Mouse (Mus musculus): ENCODE measurements around the gene Lrrc72.
"Not testable (repeated sequence)": the region's sequence is repeated elsewhere in the genome, so short reads cannot be mapped to it uniquely, and the experiment has no call there.

Lrrc72 gene

DNA sequence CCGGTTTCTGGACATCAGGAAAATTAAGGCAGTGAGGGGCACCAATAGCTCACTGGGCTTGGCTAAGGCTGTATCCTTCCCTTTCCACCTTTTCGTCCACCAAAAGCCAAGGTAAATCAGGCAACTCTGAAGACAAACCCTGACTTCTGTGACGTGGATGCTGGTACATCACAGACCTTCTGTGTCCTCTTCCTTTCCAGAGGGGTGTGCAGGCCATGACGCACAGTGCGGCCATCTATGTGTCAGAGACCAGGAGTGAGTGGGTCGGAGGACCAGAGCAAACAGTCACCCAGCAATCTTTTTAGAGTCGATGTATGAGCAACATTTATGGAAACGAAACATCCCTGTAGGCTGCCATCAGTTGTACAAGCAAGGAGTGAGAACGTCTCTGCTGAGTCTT lies at the start of gene Lrrc72:
Gene Lrrc72, minus strand, starts transcription at position 101 of the 400 bp plus-strand sequence.
- no peak for DNase-seq (ENCODE audit: extremely low read depth, insufficient read length, low spot score)

DNA sequence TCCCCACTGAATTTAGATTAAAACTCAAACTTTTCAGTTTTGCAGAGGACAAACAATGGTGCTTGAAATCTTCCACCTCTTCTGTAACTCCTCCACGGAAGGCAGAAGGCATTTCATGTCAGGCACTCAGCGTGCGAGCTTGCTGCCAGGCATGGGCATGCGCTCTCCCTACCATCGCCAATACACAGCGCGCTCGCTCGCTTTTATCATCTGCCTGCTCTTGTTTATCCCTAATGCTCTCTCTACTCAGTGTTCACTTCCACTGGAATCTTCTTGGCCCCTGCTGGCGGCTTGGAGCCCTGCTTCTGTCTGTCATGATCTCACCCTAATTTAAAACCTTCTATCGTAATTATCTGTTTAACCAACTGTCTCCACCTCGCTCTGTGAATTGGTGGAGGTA lies 49.1 kb upstream of the Lrrc72 start:
- DNase-seq (ENCODE audit: extremely low read depth, insufficient read length, low spot score) = no peak

DNA sequence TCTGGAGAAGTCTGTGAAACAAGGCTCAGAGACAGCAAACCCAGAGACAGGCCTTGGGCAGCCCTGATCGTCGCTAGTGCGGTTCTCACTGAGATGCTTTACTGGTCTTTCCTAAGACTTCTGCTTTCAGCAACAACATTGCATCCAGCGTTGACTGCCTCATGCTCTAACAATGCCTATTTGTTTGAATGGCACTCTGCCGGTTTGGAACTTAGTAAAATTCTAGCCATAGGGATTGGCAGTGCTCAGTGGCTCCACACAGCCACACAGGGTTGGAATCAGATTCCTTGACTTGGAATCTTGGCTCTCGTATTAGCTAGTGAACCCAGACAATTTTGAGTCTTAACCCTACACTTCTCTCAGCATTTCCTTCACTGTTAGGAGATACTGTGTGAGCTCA lies 38.1 kb upstream of the Lrrc72 start:
- no peak for DNase-seq (ENCODE audit: extremely low read depth, insufficient read length, low spot score)

DNA sequence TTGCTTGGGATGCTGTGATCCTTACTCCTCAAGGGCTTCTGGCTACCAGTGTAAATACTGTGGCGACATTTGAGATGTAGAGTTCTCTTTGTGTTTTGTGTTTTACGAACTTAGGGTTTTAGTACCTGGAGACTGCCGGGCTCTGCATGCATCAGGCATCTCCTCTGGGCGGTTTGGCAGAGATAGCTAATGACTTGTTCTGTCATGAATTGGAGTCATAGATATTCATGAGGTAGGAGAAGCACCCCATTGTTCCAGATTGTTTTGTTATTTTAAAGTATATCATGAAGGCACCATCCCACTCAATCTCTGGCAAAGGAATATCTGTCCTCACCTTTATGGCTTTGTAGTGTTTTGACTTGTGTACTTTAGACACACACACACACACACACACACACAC lies 37.3 kb upstream of the Lrrc72 start:
- DNase-seq (ENCODE audit: extremely low read depth, insufficient read length, low spot score) = no peak

DNA sequence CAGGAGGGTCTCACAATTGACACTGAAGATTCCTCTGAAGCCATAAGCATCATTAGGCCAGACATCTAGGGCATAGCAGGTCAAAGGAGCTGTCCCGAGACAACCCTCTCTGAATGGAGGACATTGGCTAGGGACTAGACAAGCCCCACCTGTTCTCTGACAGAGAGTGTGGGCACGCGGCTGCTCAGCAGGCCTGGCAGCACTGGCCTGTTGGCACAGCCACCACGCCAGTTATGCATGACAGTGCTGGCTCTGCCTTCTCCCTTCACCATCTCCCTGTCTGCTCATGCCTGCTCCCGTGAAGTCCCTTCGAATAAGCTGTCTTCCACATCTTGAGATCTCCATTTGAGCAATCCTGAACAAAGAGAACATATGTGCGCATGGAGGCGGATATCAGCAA lies 36.4 kb upstream of the Lrrc72 start:
- DNase-seq (ENCODE audit: extremely low read depth, insufficient read length, low spot score) = no peak

DNA sequence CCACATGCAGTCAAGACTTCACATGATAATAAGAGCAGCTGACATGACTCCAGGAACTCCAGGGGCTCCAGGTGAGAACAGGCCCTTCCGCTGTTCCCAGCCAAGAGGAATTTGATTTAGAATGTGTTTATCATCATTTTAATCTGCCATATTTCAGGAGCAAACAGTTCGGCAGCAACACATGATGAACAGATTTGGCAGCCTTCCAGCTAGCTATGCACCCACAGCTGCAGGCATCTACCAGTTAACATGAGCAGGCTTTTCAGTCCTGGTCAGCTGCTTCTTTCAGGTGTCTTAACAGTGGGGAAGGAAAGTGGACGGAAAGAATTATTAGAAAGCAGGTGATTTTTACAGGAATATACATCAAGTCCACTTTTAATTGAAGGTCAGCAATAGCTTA lies 21.6 kb upstream of the Lrrc72 start:
- DNase-seq (ENCODE audit: extremely low read depth, insufficient read length, low spot score) = no peak

DNA sequence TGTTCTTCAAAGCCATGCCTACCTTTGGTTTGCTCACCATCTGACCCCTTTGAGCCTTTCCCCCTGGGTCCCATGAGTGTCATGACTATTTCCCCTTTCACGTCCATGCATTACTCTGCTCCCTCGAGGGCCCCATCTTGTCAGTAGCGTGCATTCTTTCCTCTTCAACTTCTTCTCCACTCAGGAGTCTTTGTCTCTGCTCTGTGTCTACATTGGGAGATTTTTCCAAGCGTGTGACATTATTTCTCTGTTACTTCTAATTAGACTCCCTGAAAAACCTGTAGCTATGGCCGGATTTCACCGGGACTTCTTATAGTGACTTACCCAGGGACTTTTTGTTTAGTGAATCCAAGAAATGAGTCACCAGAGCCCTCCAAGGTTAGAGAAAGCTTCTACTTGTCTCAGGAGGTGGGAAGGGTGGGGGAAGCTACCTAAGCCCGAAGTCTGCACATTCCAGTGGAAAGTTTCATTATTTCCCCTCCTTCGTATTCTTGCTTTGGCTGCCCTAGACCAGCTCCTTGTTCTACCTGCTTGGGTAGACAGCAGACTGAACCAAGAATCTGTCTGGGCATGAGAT lies 14.6 kb upstream of the Lrrc72 start:
- no peak for DNase-seq (ENCODE audit: extremely low read depth, insufficient read length, low spot score)

DNA sequence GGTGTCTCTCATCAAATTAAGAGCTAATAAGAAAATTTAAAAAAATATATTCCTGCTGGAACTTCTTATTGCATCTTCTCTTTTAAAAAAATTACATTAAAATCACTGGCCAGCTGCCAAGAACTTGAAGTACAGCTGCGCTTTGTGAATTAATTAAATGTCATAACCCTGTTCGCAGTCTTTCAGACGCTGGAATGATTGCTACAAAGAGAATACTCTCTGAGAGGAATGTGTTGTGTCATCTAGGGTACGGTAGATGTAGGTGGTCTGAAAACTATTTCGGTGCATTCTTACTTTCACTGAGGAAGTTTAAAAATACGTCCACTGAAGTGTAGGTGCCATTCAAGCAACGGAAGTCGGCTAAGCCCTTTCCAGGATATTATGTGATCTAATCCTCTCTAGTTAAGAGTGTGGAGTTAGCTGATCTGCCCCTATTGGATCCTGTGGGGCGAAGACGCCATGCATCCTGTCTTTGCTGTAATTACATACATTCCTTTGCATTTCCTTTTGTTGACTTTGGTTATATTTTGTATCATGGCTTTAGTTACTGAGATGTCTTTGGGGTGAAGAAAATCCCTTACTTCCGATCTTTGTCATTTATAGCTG lies 9.0 kb upstream of the Lrrc72 start:
- no peak for DNase-seq (ENCODE audit: extremely low read depth, insufficient read length, low spot score)

DNA sequence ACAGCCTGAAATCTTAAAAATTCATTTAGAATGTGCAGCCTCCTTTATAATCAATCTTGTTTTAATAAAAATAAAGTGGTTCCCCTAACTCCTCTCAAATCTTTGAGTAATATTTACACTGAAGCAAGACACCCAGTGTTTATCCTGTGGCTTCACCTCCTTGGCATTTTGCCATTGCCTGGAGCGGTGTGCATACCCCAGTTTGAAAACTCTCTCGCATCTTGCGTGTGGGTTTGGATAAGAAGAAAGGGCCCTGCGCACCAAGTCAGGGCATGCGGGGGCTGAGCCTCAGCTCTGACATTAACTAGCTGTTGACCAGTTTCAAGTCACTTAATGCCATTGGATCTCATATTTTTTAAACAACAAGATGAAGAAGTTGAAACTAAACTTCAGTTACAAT lies 2.2 kb upstream of the Lrrc72 start:
- DNase-seq (ENCODE audit: extremely low read depth, insufficient read length, low spot score) = no peak

DNA sequence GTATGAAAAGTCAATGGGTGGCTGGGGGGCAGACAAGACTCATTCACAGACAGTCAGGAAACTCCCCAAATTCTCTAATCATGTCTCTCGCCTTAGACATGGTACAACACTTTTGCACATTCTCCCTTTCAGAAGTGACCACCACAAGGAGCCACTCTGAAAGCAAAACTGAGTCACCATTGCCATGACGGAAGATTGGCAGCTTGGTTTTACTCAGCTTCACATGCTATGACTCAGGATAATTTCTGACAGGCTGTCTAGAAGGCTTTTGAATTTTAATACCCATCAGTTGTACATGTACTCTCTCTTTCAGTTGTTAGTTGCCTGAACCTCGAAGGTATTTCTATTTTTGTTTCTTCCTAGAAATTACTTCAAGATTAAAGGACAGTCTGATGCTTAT lies 12.0 kb downstream of the Lrrc72 start:
- peak; percentile 1 for DNase-seq (ENCODE audit: extremely low read depth, insufficient read length, low spot score)

DNA sequence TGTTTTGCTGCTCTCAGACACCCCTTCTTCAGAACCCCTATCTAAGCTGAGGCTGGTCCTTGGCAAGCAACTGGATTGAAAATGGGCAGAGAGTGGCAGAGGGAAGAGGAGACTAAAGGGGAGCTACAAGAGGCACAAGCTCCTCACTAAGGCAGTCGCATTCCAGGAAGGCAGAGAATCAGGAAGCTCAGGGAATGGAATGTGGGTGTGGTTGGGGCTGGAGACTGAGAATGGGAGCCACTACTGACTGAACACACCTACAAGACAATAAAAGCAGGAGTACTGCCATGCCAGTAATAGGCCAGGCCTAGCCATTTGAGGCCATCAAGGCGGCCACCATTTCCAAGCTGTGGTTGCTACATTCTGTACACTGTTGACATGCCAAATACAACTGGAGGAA lies 21.8 kb downstream of the Lrrc72 start:
- peak; percentile 2 for DNase-seq (ENCODE audit: extremely low read depth, insufficient read length, low spot score)

DNA sequence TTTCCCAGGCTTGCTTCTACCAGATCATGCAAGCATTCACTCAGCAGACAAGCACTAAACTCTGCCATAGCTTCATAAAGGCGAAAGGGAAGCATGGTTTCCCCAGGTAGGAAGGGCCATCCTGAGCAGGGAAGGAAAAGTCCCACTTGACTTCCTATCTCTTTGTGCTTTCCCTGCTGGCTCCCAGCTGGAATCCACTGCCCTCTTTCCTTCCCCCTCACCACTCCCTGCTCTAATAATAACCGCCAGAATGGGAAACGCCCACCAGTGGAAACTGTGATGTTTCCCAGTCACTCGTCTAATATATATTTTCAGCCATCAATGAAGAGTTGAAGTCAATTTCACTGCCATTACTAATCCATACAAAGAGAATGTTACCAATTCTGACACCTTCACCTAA lies 28.8 kb downstream of the Lrrc72 start:
- no peak for DNase-seq (ENCODE audit: extremely low read depth, insufficient read length, low spot score)

DNA sequence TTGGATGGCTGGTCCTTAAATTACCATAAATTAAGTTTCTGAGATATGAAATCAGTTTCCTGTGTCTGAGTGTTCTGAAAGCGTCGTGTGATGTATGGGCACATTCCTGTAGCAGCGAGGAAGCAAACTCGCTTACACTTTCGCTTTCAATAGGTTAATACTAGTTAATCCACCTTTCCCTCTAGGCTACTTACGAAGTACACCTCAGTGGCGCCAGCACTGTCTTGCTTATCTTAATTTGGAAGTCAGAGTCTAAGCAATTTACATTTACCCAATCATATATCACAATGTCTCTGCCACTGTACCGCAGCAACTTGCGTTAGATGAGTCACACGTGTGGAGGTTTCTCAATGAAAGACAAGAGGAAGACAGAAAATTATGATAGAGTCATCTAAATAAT lies 36.3 kb downstream of the Lrrc72 start:
- no peak for DNase-seq (ENCODE audit: extremely low read depth, insufficient read length, low spot score)

DNA sequence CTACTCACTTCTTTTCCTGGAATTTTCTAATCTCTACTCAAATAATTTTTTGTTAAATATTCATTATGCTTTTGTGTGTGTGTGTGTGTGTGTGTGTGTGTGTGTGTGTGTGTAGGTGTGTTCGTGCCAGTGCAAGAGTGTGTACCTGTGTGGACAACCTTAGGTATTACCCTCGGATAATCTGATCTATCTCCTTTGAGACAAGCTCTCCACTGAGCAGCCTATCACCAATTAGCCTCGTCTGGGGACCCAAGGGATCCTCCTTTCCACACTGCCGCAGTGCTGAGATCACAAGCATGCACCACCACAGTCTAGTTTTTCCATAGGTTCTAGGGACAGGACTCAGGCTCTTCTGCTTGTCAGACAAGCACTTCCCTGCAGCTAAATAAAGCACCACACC lies 37.0 kb downstream of the Lrrc72 start:
- DNase-seq (ENCODE audit: extremely low read depth, insufficient read length, low spot score) = no peak

DNA sequence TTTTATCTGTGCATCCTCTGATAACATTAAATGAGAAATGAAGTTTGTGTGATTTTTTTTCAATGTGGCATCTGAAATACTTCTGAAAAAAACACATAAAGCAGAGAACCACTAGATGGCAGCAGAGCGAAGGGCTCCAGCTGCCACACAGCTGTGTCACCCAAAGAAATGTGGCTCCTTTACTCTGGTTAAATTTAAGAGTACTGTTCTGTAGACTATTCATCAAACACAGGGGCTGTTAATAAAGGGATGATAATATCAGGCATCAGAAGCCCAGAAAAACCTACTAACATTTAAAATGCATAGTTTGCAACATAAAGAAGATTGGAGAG lies 38.1 kb downstream of the Lrrc72 start:
- DNase-seq (ENCODE audit: extremely low read depth, insufficient read length, low spot score) = no peak

DNA sequence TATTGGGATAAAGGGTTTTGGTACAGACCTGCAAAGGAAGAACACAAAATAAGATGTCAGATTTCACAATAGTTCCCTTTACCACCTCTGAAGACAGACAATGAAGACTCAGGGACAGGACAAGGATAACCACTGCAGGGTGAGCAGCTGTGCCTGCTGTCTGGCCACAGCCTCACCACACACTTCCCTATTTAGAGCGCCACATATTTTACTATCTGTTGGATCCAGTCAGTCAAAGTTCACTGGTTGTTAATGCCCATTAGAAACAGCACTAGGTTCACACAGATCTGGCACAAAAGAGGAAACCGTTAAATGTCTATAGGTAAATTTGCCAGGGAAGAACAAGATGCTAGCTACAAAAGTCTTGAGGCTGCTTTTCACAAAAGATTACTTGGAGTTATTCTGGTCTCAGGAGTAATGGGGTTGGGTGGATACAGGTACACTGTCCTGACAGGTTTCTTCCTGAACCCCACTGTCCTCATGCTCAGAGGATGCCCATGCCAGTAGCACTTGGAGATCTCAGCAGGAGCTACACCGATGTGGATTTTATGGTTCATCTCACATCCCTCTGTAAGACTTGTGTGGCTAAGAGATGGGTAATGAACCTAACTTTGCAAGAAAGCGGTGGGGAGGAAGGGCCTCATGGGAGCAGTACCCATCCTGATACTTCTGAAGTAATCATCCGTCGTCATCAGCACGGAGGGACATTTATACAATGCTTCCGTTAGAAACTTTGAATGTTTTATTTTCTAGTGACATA lies 38.6 kb downstream of the Lrrc72 start:
- no peak for DNase-seq (ENCODE audit: extremely low read depth, insufficient read length, low spot score)

DNA sequence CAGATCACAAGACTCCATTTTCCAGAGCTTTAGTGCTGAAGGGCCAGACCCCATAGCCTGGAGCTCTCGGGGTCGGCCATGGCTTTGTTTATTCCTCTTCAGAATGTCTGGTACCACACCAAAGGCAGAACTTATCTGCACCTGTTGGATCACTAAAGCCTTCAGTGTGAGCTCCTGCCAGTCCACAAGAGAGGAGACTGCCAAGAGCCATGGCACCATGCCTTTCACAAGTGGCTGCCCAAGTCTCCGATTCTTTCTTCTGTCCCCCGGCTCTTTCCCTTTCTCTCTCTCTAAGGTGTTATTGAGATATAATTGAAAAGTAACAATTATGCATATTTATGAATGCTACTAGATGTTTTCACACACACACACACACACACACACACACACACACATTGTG lies 43.1 kb downstream of the Lrrc72 start:
- no peak for DNase-seq (ENCODE audit: extremely low read depth, insufficient read length, low spot score)

DNA sequence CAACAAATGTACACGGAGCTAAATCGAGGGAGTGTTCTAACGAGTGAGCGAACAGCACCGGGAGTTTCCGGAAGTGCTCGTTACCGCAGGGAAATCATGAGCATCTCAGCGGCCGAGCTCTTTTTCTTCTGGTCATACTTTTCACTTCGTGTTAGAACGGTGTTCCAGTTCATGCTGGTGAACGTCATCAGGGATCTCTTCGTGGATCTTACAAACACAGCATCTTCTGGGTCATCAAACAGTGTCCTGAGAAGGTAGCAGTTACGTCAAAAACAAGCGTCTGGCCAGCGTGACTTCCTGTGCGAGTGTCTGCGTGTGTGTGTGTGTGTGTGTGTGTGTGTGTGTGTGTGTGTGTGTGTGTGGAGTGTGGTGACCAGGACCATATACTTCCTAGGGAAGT lies 44.7 kb downstream of the Lrrc72 start:
- no peak for DNase-seq (ENCODE audit: extremely low read depth, insufficient read length, low spot score)

DNA sequence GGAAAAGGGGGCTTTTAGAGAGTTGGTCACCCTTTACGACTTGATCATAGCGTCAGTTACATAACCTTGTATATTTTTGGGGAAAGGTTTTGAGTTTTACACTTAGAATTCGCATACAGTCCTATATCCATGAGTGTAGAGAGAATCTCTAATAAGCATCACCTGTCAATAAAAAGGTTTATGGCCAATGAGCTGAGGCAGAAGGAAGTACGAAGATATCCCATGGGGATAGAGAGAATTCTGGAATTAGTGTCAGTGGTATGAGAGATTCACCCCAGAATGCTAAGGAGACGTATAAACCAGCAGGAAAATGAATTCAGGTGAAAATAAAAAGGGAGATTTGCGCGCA lies 45.4 kb downstream of the Lrrc72 start:
- no peak for DNase-seq (ENCODE audit: extremely low read depth, insufficient read length, low spot score)

DNA sequence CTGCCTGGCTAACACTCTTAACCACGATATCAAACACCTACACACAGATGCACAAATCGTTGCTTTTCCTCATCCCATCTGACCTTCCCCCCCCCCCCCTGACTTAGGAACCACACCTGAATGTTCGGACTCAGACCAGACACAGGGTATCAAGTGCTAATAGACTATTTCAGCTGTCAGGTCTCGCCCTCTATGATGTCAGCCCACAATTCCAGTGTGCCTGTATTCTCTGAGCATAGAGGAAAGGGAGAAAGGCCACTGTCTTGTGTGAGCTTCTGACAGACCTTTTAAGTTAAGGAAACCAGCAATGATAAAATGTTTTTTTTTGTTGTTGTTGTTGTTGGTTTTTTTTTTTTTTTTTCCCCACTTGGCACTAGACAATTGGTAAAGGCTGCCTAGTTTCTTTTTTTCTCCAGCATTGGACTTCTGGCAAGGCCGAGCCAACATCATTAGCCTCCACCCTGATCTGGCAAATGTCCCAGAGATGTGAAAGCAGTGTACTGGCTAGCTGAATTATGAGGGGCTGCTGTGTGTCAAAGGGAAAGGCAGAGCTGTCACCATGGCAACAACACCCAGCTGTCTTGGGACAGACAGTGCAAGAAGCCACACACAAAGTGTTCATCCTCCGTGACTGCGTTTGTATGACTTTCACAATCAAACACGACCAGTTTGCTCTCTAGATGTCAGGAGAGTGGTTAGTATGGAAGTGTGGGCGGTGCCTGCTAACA lies 46.0 kb downstream of the Lrrc72 start:
- no peak for DNase-seq (ENCODE audit: extremely low read depth, insufficient read length, low spot score)

DNA sequence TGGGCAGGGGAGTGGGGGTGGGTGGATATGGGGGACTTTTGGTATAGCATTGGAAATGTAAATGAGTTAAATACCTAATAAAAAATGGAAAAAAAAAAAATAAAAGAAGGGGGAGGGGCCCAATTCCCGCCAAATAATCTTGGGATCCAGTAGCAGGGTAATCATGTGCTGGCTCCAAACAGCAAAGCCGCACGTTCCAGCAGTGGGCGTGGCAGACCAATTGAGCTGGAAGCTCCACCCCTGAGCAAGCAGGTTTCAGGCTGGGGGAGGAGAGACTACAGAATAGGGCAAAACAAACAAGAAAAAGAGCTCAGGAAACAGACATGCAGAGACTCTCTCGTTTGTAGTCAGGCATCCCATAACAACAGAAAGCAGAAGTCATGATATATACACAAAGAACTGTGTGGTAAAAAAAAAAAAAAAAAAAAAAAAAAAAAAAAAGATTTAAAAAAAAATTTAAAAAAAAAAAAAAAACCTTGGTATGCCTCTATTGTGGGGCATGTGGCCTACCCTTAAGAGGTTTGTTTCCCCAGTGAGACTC lies 47.5 kb downstream of the Lrrc72 start:
- not testable (repeated sequence) for DNase-seq (ENCODE audit: extremely low read depth, insufficient read length, low spot score)

DNA sequence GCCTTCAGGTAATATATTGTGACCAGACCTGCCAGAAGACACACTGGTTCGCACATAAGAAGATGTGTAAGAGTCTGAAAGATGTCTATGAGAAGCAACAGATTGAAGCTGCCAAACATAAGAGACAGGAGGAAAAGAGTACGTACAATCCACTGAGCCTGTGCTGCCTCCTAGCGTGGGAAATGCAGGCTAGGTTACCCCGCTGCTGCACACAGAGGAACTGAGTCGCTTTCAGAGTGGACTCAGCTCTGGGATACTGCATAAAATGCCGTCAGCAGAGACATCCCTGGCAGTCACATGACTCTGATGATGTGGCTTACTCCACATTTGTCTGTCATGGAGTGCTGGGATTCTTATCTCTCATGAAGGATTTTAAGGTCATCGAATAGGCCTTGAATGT lies 58.2 kb downstream of the Lrrc72 start:
- no peak for DNase-seq (ENCODE audit: extremely low read depth, insufficient read length, low spot score)

All from 3134 (cell line).